10 mouse cellular contexts compared by ENCODE assay signal in genomic region chr14:24206736-24207359, GRCm38 (mm10). TPM values are rescaled to one million over a fixed set of nuclear protein-coding genes. Genes with fewer than 3 reads are reported as not detected.
A peak's percentile ranks its signal among the peaks of the same experiment; 100 is the strongest.
DNase-seq lines count a peak whose midpoint lies in the region; ATAC-seq lines count a peak whose summit lies in the region.
"Had no signal": no experiment of that assay in that cellular context is flagged by ENCODE, and none has a peak within 500 bp of the region (broad histone marks: within the 10 kb centered on the region; RNA-seq: fewer than 3 reads in every experiment).

No protein-coding gene starts in this region.

- no peak for DNase-seq in heart, adult 18-20 months
- DNase-seq in embryonic facial prominence, embryonic 11.5 days (ENCODE audit: low spot score), result no peak
- DNase-seq in testis, postnatal 10 days (ENCODE audit: low spot score), result no peak
- DNase-seq in cerebellum, adult 11 months, result no peak

- WGBS in heart, embryonic 12.5 days, result 23% methylated on average over 12 of the region's 12 CpGs
- 74% methylated on average over 12 of the region's 12 CpGs for WGBS in midbrain, embryonic 12.5 days
- WGBS in midbrain, embryonic 15.5 days, result 67% methylated on average over 12 of the region's 12 CpGs
- 52% methylated on average over 12 of the region's 12 CpGs for WGBS in embryonic facial prominence, embryonic 11.5 days
- WGBS in neural tube, embryonic 13.5 days, result 64% methylated on average over 12 of the region's 12 CpGs

- H3K4me1 ChIP-seq in heart, embryonic 12.5 days (replicated peaks), result peaks cover 80% of the 10 kb centered on the region
- peaks cover 47% of the 10 kb centered on the region for H3K4me1 ChIP-seq in midbrain, embryonic 12.5 days
- H3K4me1 ChIP-seq in midbrain, embryonic 15.5 days, result peaks cover 38% of the 10 kb centered on the region
- H3K4me1 ChIP-seq in embryonic facial prominence, embryonic 11.5 days (ENCODE audit: control insufficient read depth, insufficient read depth, low read length), result no peaks in the 10 kb centered on the region; the same call in none of the 2 replicates
- peaks cover 58% of the 10 kb centered on the region for H3K4me1 ChIP-seq in neural tube, embryonic 13.5 days (replicated peaks)

- no peaks in the 10 kb centered on the region for H3K27me3 ChIP-seq in heart, embryonic 12.5 days (replicated peaks)
- H3K27me3 ChIP-seq in midbrain, embryonic 12.5 days, result no peaks in the 10 kb centered on the region
- H3K27me3 ChIP-seq in midbrain, embryonic 15.5 days (replicated peaks), result no peaks in the 10 kb centered on the region
- H3K27me3 ChIP-seq in embryonic facial prominence, embryonic 11.5 days (ENCODE audit: control insufficient read depth, insufficient read depth, low read length), result no peaks in the 10 kb centered on the region
- H3K27me3 ChIP-seq in neural tube, embryonic 13.5 days, result no peaks in the 10 kb centered on the region
- H3K27me3 ChIP-seq: embryonic facial prominence, embryonic 13.5 days had no signal

- no peaks in the 10 kb centered on the region for H3K36me3 ChIP-seq in heart, embryonic 12.5 days
- no peaks in the 10 kb centered on the region for H3K36me3 ChIP-seq in midbrain, embryonic 12.5 days
- H3K36me3 ChIP-seq in midbrain, embryonic 15.5 days (replicated peaks), result no peaks in the 10 kb centered on the region
- H3K36me3 ChIP-seq in embryonic facial prominence, embryonic 11.5 days (replicated peaks; ENCODE audit: control insufficient read depth, insufficient read depth, low read depth, low read length), result no peaks in the 10 kb centered on the region
- H3K36me3 ChIP-seq in neural tube, embryonic 13.5 days, result no peaks in the 10 kb centered on the region; the same call in 1 of the 2 replicates
- H3K36me3 ChIP-seq: liver, embryonic 15.5 days had no signal

- no peaks in the 10 kb centered on the region for H3K9me3 ChIP-seq in heart, embryonic 12.5 days (replicated peaks)
- no peaks in the 10 kb centered on the region for H3K9me3 ChIP-seq in midbrain, embryonic 12.5 days
- no peaks in the 10 kb centered on the region for H3K9me3 ChIP-seq in midbrain, embryonic 15.5 days
- no peaks in the 10 kb centered on the region for H3K9me3 ChIP-seq in embryonic facial prominence, embryonic 11.5 days (replicated peaks; ENCODE audit: control insufficient read depth, low read length)
- H3K9me3 ChIP-seq in neural tube, embryonic 13.5 days, result no peaks in the 10 kb centered on the region
- H3K9me3 ChIP-seq: embryonic facial prominence, embryonic 13.5 days; liver, embryonic 15.5 days had no signal

- no peak overlapping the region for H3K4me3 ChIP-seq in heart, embryonic 12.5 days
- no peak overlapping the region for H3K4me3 ChIP-seq in midbrain, embryonic 12.5 days
- H3K4me3 ChIP-seq in midbrain, embryonic 15.5 days, result no peak overlapping the region
- no peak overlapping the region for H3K4me3 ChIP-seq in embryonic facial prominence, embryonic 11.5 days (ENCODE audit: low read depth, low read length)
- H3K4me3 ChIP-seq in neural tube, embryonic 13.5 days, result no peak overlapping the region
- H3K4me3 ChIP-seq: embryonic facial prominence, embryonic 13.5 days; liver, embryonic 15.5 days had no signal

- H3K4me2 ChIP-seq in heart, embryonic 12.5 days, result peak overlapping the region; percentile 47
- H3K4me2 ChIP-seq in midbrain, embryonic 12.5 days (replicated peaks), result no peak overlapping the region
- no peak overlapping the region for H3K4me2 ChIP-seq in midbrain, embryonic 15.5 days
- no peak overlapping the region for H3K4me2 ChIP-seq in embryonic facial prominence, embryonic 11.5 days (ENCODE audit: low read depth, low read length)
- peak overlapping the region; percentile 19; the same call in 1 of the 2 replicates for H3K4me2 ChIP-seq in neural tube, embryonic 13.5 days
- H3K4me2 ChIP-seq: embryonic facial prominence, embryonic 13.5 days; liver, embryonic 15.5 days had no signal

- ATAC-seq in heart, embryonic 12.5 days (ENCODE audit: insufficient number of reproducible peaks, low FRiP score), result peak; percentile 60
- no peak for ATAC-seq in midbrain, embryonic 12.5 days (ENCODE audit: low FRiP score, low read depth)
- no peak for ATAC-seq in midbrain, embryonic 15.5 days (replicated peaks)
- no peak for ATAC-seq in embryonic facial prominence, embryonic 11.5 days (replicated peaks; ENCODE audit: insufficient number of reproducible peaks, low FRiP score, low TSS enrichment, low read depth)
- peak; percentile 21; the same call in 1 of the 2 replicates for ATAC-seq in neural tube, embryonic 13.5 days (ENCODE audit: low read depth)

- H3K9ac ChIP-seq in heart, embryonic 12.5 days, result no peak overlapping the region
- H3K9ac ChIP-seq in midbrain, embryonic 12.5 days (replicated peaks), result no peak overlapping the region
- H3K9ac ChIP-seq in midbrain, embryonic 15.5 days, result no peak overlapping the region
- no peak overlapping the region for H3K9ac ChIP-seq in embryonic facial prominence, embryonic 11.5 days (replicated peaks; ENCODE audit: low read length)
- peak overlapping the region; percentile 13; the same call in 1 of the 2 replicates for H3K9ac ChIP-seq in neural tube, embryonic 13.5 days
- H3K9ac ChIP-seq: embryonic facial prominence, embryonic 13.5 days; liver, embryonic 15.5 days had no signal

- H3K27ac ChIP-seq in heart, embryonic 12.5 days (ENCODE audit: poor library complexity, severe bottlenecking), result peak overlapping the region; percentile 84
- 0 out of 2 replicates have a peak overlapping the region, but pooled peaks have one; percentile 25 for H3K27ac ChIP-seq in midbrain, embryonic 12.5 days (replicated peaks)
- H3K27ac ChIP-seq in midbrain, embryonic 15.5 days, result no peak overlapping the region
- H3K27ac ChIP-seq in embryonic facial prominence, embryonic 11.5 days (replicated peaks; ENCODE audit: low read depth, low read length), result 0 out of 2 replicates have a peak overlapping the region, but pooled peaks have one; percentile 35
- peak overlapping the region; percentile 72 for H3K27ac ChIP-seq in neural tube, embryonic 13.5 days (replicated peaks)
- H3K27ac ChIP-seq: embryonic facial prominence, embryonic 13.5 days; liver, embryonic 15.5 days had no signal

RNA-seq across cellular contexts. Expression of gene Dlg5, which starts 38.9 kb away (rescaled TPM):
- polyA plus RNA-seq in heart, embryonic 12.5 days (2016; fragmentation: Nextera tagmentation; extraction: Ambion mirVana), result 13.6 and 16.2 TPM in 2 replicates
- total RNA-seq in heart, adult 18-20 months (2021), result 1 to 10 TPM; 6.8 to 8.0 TPM
- 18.6 and 19.0 TPM in 2 replicates for polyA plus RNA-seq in midbrain, embryonic 12.5 days (2016; fragmentation: Nextera tagmentation; extraction: Ambion mirVana)
- 21.9 and 22.9 TPM in 2 replicates for polyA plus RNA-seq in midbrain, embryonic 15.5 days (2015; fragmentation: Nextera tagmentation; extraction: Ambion mirVana)
- polyA plus RNA-seq in embryonic facial prominence, embryonic 11.5 days (2014; fragmentation: Nextera tagmentation; extraction: Ambion mirVana), result 35.9 and 36.0 TPM in 2 replicates
- 19.1 and 20.0 TPM in 2 replicates for polyA plus RNA-seq in neural tube, embryonic 13.5 days (2015; fragmentation: Nextera tagmentation; extraction: Ambion mirVana)

Comparison
In these comparisons a context has a peak if more than half of its experiments do, and no peak if none do; other contexts are left out.
1. ATAC-seq: peak in heart, embryonic 12.5 days (single experiment) and neural tube, embryonic 13.5 days (single experiment); none in midbrain, embryonic 12.5 days (single experiment), midbrain, embryonic 15.5 days (single experiment) and embryonic facial prominence, embryonic 11.5 days (single experiment).
2. H3K4me2 ChIP-seq: peak in heart, embryonic 12.5 days (single experiment) and neural tube, embryonic 13.5 days (single experiment); none in midbrain, embryonic 12.5 days (single experiment), midbrain, embryonic 15.5 days (single experiment) and embryonic facial prominence, embryonic 11.5 days (single experiment).